Mouse (Mus musculus) spleen, adult 2 months (tissue): ENCODE results near the gene Lmbr1l. TPM values are rescaled to one million over a fixed set of nuclear protein-coding genes. Genes with fewer than 3 reads are reported as not detected.
A peak's percentile ranks its signal among the peaks of the same experiment; 100 is the strongest.

Experiments used
- DNase-seq, 2 experiments: peaks; one replicate each; pipeline versions ENCODE4 v3.0.0 to v3.0.0-alpha.2; 2012 to 2021; ENCODE audit warnings: low spot score in 2 of 2, low read depth in 1 of 2
- H3K27ac ChIP-seq: fragments of 200-500 bp; 2 replicates; pipeline ENCODE4 v1.5.1; 2012; ENCODE audit warnings: low read length, inconsistent platforms; ENCODE audit not compliant: insufficient read depth
- H3K27me3 ChIP-seq: fragments of 200-500 bp; 2 replicates; pipeline ENCODE4 v1.6.1; 2012; ENCODE audit warnings: mild to moderate bottlenecking, moderate library complexity, low read length, inconsistent platforms; ENCODE audit not compliant: control insufficient read depth, insufficient read depth
- H3K36me3 ChIP-seq: fragments of 200-500 bp; 2 replicates; pipeline ENCODE4 v1.6.1; 2012; ENCODE audit warnings: mild to moderate bottlenecking, low read length, inconsistent platforms; ENCODE audit not compliant: control insufficient read depth, insufficient read depth
- H3K4me1 ChIP-seq: fragments of 200-500 bp; 2 replicates; pipeline ENCODE4 v1.6.1; 2011; ENCODE audit warnings: inconsistent platforms; ENCODE audit not compliant: control insufficient read depth, insufficient read depth, insufficient read length
- H3K4me3 ChIP-seq: fragments of 200-500 bp; 2 replicates; pipeline ENCODE4 v1.5.1; 2011; ENCODE audit warnings: mild to moderate bottlenecking, inconsistent platforms; ENCODE audit not compliant: insufficient read depth, insufficient read length; ENCODE audit errors: extremely low read depth
- CTCF ChIP-seq: fragments of 200-500 bp; IDR thresholded peaks from 2 replicates; pipeline ENCODE4 v1.5.1; 2011; ENCODE audit warnings: mild to moderate bottlenecking, inconsistent platforms; ENCODE audit not compliant: insufficient read depth, insufficient read length, insufficient replicate concordance; ENCODE audit errors: extremely low read depth
- POLR2A ChIP-seq: fragments of 200-500 bp; IDR thresholded peaks from 2 replicates; pipeline ENCODE4 v1.6.1; 2011; ENCODE audit warnings: low read depth, low read length, inconsistent platforms
- WGBS: fragments of 180-500 bp; shearing (Covaris S2); methylation state at CpG from one replicate; pipeline ENCODE4 v1.1.7; 2018; 5-methylcytosine and 5-hydroxymethylcytosine counted together
- polyA plus RNA-seq: library from polyadenylated mRNA; depleted of rRNA; stranded (reverse); fragments of >200 nt; gene quantifications from 2 replicates; pipeline ENCODE4 v1.2.3, GENCODE M21; 2012

Lmbr1l gene
- polyA plus RNA-seq, 1 experiment, result 112 TPM

DNA sequence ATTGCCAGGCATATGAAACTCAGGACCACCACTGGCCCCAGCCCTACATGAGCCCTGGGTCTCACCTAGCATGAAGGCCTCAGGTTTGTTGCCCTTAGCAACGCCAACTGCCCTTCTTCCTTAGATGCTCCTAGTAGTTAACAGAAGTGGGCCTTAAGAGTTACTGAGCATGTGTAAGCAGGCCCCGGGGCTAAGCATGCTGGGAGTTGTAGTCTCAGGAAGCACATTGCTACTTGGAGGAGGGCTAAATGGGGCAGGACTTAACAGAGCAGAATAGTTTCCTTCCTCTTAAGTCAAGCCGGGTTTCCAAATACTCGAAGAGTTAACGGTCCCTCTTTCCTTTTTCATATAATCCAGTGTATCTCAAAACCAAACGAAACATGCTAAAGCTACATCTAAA is 50.7 kb downstream of the Lmbr1l start:
- H3K4me3 ChIP-seq, result no peak overlapping the region
- DNase-seq, result peak; percentile 64 to 76
- H3K4me1 ChIP-seq, result peaks cover 21% of the 10 kb centered on the region
- no peak for TF ChIP-seq POLR2A
- no peak for TF ChIP-seq CTCF
- H3K36me3 ChIP-seq, result peaks cover 31% of the 10 kb centered on the region
- WGBS, result 3% methylated on average over 6 of the region's 6 CpGs
- H3K27me3 ChIP-seq, result no peaks in the 10 kb centered on the region
- H3K27ac ChIP-seq, result peak overlapping the region; percentile 31; the same call in 1 of the 2 replicates

DNA sequence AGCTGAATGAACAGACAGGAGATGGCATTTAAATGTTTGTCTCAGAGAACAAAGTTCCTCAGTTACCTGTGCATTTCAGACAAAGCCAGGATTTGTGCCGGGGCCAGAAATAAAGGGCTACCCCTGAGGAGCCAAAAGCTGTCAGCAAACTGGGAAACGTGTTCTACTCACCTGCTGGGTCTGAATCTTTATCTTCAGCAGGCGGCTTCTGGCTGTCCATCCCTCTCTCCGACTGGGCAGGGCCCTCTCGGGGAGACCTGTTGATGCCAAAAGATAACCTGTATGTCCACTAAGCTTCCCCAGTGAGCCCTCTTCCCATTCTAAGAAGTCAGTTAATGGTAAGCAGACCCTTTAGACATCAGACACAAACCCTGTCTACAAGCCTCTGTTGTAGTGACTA is 51.5 kb downstream of the Lmbr1l start:
- 94% methylated on average over 5 of the region's 5 CpGs for WGBS

DNA sequence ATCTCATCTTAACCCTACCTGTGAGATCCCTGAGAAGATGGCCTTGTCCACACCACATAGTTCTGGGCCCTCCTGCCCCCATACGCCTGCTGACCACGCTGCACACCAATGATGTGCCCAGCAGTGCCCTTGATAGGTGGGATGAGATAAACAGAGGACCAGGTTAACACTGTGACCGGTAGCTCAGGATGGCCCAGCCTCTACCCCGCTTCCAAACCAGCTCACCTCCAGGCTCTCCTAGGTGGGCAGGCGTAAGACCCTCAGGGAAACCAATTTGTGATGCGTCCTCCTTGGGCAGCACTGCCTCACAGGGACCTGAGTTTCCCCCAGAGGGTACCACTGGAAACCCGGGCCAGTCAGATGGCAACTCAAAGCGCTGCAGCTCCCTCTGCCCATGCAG is 52.3 kb downstream of the Lmbr1l start:
- no peaks in the 10 kb centered on the region for H3K27me3 ChIP-seq
- H3K36me3 ChIP-seq, result peaks cover 46% of the 10 kb centered on the region
- H3K4me3 ChIP-seq, result no peak overlapping the region

More for the DNA sequence above, 51.5 kb downstream of the Lmbr1l start:
- TF ChIP-seq CTCF (no peak), POLR2A (no peak)
- Histone ChIP-seq H3K4me1 (peaks cover 21% of the 10 kb centered on the region), H3K27me3 (no peaks in the 10 kb centered on the region), H3K4me3 (no peak overlapping the region), H3K36me3 (peaks cover 39% of the 10 kb centered on the region), H3K27ac (no peak overlapping the region)
- DNase-seq, result no peak

DNA sequence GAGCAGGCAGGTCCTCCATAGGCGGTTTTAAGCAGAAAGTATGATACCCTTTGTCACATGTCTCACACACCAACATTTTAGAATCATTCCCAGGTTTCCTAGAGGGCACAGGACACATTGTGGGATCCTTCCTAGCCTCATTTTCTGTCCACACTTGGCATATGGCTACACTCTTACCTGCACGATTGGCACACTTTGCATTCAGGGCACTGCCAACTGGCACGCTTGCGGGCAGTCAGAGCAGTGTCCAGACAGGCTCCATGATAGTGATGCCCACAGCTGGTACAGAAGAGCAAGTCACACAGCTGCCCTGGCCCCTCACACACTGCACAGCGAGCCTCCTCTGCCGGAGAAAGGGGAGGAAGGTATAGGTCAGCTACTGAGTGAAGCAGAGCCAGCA is 53.1 kb downstream of the Lmbr1l start:
- Histone ChIP-seq H3K4me1 (peaks cover 21% of the 10 kb centered on the region), H3K36me3 (peaks cover 53% of the 10 kb centered on the region), H3K4me3 (no peak overlapping the region), H3K27me3 (no peaks in the 10 kb centered on the region), H3K27ac (no peak overlapping the region)
- DNase-seq, result no peak
- WGBS, result 93% methylated on average over 6 of the region's 6 CpGs
- TF ChIP-seq CTCF (no peak), POLR2A (no peak)

More for the DNA sequence above, 52.3 kb downstream of the Lmbr1l start:
- no peak for DNase-seq
- Histone ChIP-seq H3K27ac (no peak overlapping the region), H3K4me1 (peaks cover 21% of the 10 kb centered on the region)
- WGBS, result 97% methylated on average over 8 of the region's 8 CpGs
- TF ChIP-seq POLR2A (no peak), CTCF (no peak)

DNA sequence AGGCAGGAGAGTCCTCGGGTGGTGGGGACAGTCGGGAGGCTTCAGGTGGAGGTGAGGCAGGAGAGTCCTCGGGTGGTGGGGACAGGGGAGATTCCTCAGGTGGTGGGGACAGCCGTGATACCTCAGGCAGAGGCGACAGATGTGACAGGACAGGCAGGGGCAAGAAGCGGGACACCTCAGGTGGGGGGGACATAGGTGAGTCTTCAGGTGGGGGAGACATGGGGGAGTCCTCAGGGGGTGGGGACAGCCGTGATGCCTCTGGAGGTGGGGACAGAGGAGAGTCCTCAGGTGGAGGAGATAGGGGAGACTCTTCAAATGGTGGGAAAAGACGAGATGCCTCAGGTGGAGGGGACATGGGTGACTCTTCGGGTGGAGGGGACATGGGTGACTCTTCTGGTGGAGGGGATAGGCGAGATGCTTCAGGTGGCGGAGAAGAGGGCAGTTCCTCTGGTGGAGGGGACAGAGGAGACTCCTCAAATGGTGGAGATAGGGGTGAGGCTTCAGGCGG is 54.5 kb downstream of the Lmbr1l start:
- Histone ChIP-seq H3K27me3 (no peaks in the 10 kb centered on the region), H3K4me1 (peaks cover 11% of the 10 kb centered on the region), H3K27ac (no peak overlapping the region), H3K36me3 (peaks cover 62% of the 10 kb centered on the region), H3K4me3 (no peak overlapping the region)
- DNase-seq, result no peak
- TF ChIP-seq POLR2A, result no peak
- TF ChIP-seq CTCF, result no peak
- WGBS, result 92% methylated on average over 12 of the region's 12 CpGs

DNA sequence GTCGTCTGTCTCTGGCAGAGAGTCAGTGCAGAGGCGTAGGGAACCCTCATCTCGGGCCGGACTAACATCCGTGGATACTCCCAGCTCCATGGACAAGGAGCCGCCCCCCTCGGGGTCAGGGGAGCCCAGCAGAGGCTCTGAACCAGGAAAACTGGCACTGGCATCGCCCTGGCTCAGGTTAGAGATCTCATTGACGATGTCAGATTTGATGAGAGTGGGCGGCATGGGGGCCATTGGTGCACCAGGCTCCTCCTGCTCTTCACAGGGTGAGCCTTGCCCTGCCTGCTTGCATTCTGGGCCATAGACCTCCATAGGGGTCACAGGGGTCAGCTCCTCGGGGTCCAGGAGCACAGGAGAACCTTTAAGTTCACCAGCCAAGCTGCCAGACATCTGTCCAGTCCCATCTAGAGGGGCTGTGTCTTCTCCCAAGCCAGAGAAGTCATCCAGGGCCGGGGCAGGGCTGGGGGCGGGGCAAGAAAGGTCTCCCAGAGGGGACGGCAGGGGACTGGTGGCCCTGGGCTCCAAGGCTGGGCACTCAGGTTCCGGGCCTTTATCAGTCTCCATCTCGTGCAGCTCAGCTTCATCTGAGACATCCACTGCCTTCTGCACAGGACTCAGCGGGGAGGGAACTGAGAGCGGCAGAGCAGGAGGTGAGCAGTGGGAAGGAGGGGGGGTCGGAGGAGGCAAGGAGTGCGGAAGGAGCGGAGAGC is 56.2 kb downstream of the Lmbr1l start:
- H3K27me3 ChIP-seq, result no peaks in the 10 kb centered on the region
- H3K36me3 ChIP-seq, result peaks cover 77% of the 10 kb centered on the region
- H3K4me3 ChIP-seq, result no peak overlapping the region
- H3K4me1 ChIP-seq, result no peaks in the 10 kb centered on the region
- no peak for TF ChIP-seq CTCF
- no peak for TF ChIP-seq POLR2A
- WGBS, result 93% methylated on average over 21 of the region's 21 CpGs
- DNase-seq, result no peak
- H3K27ac ChIP-seq, result no peak overlapping the region

DNA sequence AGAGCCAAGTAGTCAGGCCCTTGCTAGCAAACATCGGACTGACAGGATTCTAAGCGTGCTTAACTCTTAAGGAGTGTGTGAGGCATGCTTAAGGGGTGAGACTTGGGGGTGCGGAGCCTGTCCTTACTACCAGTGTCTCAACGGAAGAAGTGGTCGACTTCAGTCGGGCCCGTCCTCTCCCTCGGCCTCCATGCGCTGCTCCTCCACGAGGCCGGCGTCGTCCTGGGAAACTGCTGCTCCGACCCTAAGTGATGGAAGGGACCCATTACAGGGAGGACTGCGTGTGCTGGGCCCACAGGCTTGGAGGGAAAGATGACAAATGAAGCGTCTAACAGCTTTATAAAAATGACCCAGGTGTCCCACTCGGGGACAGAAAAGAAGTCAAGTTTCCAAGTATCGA is 57.1 kb downstream of the Lmbr1l start:
- TF ChIP-seq POLR2A (no peak), CTCF (no peak)
- H3K36me3 ChIP-seq, result peaks cover 83% of the 10 kb centered on the region
- H3K4me1 ChIP-seq, result no peaks in the 10 kb centered on the region
- DNase-seq, result no peak
- H3K27me3 ChIP-seq, result no peaks in the 10 kb centered on the region
- H3K27ac ChIP-seq, result no peak overlapping the region
- no peak overlapping the region for H3K4me3 ChIP-seq
- WGBS, result 96% methylated on average over 18 of the region's 18 CpGs
